Mouse (Mus musculus): ENCODE results near the gene Tex36.

Gene Tex36
- long read RNA-seq, experiment 1, result 0 reads
- long read RNA-seq, experiment 2, result 0 reads

DNA sequence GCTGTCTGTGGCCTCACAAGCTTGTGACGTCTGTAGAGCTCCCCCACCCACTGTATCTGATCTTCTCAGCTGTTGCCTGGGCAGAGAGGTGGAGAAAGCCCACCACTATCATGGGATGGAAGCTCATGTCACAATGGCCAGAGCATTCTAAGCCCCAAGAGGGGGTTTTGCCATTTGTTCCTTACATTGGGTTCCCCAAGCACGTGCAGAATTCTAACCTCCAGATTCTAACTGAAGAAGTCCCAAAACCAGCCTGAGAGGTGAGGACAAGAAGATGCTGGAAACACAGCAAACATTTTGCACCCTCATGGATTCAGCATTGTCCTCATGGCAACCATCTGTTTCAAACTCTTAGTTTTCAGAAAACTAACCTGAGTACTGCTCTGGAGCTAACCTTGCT, at the start of gene Tex36:
Gene Tex36 (minus strand): TSS at position 101 of the 400 bp plus-strand sequence.
- intact Hi-C loops (cut with DNase I), result no loop called here

DNA sequence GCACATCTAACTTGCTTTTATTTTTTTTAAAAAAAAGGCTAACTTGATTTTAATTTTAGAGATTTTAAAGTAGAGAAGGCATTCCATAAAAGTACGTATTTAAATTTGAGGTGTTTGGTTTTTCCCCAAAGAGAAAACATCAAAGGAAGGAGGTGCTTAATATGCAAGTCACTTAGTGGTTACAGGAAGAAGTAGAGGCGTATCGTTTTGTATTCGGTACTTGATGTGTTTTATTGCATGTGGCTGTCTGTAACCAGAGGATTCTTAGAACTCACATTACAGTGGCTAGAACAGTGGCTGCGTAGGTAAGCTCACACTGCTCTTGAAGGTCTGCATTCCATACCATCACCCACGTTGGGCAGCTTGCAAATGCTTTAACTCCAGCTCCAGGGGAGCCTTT, 43.8 kb upstream of the Tex36 start:
- intact Hi-C loops (cut with DNase I), result no loop called here

DNA sequence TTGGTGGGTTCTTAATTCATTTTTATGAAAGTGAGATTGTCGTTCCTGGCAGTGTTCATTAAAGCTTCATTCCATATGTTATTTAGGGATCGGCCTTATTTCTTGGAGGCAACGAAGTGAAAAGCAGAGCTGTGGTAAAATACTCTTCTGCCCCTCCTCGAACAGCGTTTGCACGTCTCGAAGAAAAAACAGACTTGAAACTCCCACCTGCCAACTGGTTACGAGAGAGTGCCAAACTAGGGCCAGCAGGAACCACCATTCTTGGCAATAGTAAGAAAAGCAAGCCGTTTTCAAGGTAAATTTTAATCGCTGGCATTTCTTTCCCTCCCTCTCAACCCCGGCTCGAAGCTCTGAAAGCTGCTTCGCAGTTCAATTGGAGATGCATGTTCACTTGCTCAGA, 36.9 kb upstream of the Tex36 start:
- intact Hi-C loops (cut with DNase I), result loop anchor here (5.0 to 10.0 kb wide), 2 partner anchors 132 to 604 kb away; no protein-coding TSS in a partner anchor

DNA sequence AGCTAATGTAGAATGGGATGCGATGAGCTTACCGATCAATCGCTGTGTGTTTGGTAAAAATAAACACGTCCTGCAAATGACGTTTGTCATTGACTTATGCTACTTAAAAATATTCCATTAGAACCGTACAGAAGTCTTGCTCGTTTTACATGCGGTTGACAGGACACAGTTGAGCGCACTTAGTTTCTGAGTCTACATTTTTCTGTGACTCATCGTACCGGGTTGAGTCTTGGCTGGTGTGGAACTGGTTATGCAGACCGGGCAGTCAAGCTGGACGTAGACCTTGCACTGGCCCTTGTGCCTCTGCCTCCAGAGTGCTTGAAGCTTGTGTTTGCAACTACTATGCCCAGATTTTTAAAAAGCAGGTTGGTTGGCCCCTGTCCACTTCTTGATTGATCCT, 36.3 kb upstream of the Tex36 start:
- intact Hi-C loops (cut with DNase I), result loop anchor here (5.0 to 10.0 kb wide), 2 partner anchors 131 to 604 kb away; no protein-coding TSS in a partner anchor

DNA sequence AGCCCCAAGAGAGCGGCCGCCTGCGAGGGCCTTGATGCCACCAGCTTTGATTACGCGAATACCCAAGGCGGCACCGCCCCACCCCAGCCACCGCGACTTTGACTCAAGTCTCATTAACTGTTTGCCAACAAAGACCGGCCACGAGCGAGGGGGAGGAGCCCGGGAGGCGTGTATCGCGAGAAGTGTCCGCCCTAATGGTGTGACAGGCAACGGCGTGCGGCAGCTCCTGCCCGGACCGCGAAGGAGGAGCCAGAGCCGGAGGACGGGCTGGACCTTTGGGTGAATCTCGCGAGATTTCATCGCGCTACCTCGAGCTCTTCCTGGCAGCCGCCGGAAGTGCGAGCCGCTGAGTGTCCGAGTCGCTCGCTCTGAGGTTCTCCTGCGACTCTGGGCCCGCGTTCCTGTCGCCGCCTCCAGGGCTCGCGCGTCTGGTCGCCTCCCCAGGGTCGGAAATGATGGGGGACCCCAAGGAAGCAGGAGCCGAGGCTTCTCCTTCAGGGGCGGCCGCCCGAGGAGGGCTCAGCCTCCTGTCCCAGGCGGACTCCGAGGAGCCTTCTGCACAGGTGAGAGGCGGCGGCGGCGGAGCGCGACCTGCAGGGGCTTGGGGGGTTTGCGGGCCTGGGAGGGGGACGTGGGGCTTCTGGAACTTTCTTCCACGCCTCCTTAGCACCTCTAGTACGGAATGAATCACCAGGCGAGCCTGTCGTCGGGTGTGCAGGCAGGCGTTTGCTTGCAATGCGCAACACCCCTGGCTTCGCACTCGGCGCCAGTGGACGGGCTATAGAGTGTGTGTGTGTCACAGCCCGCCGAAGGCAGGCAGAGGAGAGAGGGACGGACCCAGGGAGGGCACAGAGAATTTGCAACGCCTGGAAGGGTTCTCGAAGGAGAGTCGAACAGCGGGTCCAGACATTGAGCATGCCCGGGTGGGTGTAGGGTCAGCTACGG, 35.7 kb upstream of the Tex36 start, which contains the start of gene Edrf1:
Gene Edrf1 (plus strand): TSS at position 183 of the 945 bp plus-strand sequence.
- intact Hi-C loops (cut with DNase I), result loop anchor here (5.0 to 10.0 kb wide), 2 partner anchors 130 to 603 kb away; no protein-coding TSS in a partner anchor

DNA sequence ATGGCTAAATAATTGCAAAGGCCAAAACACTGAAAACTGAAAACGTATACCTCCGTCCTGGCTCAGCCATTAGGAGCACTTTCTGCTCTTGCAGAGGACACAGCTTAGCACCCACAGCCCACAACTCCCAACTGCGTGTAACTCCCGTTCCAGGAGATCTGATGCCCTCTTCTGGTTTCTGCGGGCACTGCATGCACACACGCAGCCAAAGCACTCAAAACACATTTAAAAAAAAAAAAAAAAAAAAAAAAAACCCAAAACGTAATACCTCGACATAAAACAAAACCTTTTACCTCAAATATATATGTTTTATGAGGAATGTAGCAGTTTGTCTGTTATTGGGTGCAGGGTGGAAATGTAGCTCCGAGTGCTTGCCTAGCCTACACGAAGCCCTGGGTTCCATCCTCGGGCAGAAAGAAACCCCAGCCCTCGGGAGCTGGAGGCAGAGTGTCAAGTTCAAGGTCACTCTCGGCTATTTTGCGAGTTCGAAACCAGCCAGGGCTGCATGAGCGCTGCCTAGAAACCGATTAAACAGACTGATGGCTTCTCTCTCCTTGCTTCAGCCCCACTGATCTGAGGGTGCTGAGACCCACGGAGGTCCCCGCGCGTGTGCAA, 34.9 kb upstream of the Tex36 start:
- intact Hi-C loops (cut with DNase I), result loop anchor here (5.0 to 10.0 kb wide), 2 partner anchors 130 to 602 kb away; no protein-coding TSS in a partner anchor

DNA sequence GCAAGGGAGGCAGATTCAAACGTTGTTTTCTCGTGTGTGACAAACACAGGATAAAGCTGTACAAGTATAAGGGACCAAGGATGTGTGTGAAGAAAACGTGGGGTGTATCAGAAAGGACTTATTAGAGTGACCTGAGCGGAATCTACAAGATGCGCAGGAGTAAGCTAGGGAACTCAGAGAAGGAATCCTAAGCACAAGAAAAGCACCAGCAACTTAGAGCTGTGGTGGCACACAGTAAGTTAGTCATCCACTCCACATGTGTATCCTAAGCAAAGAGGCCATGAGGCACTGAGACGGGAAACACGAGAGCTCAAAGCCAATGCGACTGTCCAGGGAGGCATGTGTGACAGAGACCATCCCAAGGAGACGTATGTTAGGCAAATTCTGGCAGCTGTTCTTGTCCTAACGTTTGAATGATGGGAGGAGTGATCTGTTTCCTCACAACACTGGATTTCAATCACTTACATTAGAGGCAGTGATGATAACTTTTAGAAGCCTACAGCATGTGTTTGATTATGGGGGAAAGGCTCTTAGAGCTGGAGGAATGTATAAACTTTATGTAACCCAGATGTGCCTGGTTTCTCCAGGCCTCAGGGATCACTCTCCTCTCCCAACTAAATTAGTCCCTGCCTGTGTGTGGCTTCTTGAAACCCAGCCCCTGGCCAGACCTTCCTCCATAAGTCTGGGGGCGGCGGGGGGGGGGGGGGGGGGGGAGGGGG, 33.1 kb upstream of the Tex36 start:
- intact Hi-C loops (cut with DNase I), result loop anchor here (5.0 to 10.0 kb wide), 2 partner anchors 128 to 600 kb away; no protein-coding TSS in a partner anchor

DNA sequence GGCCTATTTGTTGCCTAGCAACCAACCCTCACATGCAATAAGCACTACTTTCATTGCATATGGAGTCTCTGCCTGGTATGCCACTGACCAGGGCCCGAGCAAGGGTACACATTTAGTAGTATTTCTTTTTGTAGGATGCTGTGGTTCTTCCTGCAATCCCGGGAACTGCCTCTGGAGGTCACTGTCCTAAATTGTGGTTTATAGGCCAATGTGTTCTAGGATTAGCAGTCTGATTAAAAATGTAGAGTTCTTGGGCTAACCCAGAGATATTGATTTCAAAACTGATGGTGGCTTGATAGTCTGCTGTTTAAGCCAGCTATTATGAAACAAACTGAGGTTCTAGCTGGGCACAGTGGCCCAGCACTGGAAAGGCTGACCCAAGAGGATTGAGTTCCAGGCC, 30.5 kb upstream of the Tex36 start:
- intact Hi-C loops (cut with DNase I), result loop anchor here (10.0 kb wide), 1 partner anchor 598 kb away; no protein-coding TSS in a partner anchor

DNA sequence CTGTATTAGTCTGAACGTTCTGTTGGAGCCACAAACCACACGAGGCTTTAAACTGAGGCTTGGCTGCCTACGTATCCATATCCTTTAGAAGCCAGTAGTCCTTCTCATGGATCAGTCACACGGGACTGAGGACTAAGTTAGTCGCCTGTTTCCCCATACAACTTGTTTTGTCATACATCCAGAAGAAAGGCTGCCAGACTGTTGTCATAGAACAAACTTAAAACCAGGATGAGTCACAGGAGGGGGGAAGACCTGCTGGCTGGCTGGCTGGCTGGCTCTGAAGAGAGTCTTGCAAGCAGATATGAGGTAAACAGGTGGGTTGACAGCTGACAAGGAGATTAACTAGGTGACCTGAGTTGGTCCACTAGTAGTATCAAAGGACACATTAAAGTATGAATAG, 28.9 kb upstream of the Tex36 start:
- intact Hi-C loops (cut with DNase I), result loop anchor here (10.0 kb wide), 1 partner anchor 596 kb away; no protein-coding TSS in a partner anchor

DNA sequence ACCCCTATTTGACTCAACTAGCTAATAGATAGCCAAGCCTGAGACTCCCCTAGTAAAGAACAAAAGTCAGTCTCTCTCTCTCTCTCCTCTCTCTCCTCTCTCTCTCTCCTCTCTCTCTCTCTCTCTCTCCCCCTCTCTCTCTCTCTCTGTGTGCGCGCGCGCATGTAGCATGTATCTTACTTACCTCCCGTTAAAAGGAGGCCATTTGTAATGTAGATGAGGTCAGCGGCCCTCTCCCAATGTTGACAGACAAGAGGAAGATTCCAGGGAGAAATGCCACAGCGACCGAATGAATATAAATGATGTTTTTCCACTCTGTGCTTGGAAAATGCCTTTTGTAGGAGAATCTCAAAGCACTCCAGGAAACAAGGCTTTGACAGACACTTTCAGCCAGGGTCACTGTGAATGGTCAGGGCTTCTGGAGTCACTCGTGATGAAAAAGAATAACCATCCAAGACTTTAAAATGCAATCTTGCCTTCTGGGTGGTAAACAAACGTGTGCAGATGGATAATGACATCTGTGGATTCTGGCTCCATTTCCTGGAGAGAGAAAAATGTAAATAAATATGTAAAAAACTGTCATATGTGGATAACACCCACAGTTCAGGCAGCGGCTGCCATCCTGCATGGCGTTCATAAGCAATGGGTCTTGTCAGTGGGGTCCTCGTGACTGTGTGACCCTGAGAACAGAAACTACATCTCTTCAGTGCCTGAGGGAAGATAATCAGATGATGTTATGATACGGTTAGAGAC, 25.4 kb upstream of the Tex36 start:
- intact Hi-C loops (cut with DNase I), result loop anchor here (10.0 kb wide), 1 partner anchor 443 kb away; no protein-coding TSS in a partner anchor

DNA sequence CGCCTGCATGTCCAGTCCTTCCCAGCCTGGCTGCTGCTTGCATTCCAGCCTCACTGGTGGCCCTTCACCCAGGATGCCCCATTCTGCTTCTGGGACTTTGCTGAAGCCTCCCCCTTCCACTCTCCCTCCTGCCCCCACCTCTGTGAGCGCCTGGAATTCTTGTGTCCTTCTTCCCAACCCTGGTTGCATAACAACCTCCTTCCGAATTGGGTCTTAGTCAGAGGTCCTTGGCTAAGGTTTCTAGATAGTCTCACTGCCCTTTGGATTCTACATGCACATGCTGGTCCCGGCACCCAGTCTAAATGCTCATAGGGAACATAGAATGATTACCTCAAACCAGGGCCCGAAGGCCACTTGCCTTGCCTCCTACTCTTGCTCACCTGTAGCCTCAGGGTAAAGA, 21.3 kb upstream of the Tex36 start:
- intact Hi-C loops (cut with DNase I), result loop anchor here (10.0 kb wide), 1 partner anchor 438 kb away; no protein-coding TSS in a partner anchor

DNA sequence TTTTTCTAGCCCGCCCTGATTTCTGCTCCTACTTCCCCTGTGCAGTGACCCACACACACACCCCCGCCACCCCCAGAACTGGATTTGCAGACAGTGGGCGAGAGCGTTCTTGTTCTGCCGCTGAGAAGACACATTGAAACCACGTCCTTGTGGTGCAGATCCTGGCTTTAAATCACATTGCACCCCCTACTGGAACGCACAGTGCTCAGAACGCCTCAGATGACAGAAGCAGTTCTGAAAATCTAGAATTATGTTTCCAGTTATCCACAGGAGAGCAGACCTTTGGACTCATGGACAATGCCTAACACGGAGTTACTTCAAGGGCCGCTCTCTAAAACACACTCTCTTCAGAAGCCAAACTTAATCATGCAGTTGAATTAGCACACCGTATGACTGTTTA, 18.8 kb upstream of the Tex36 start:
- intact Hi-C loops (cut with DNase I), result loop anchor here (10.0 kb wide), 1 partner anchor 436 kb away; no protein-coding TSS in a partner anchor

DNA sequence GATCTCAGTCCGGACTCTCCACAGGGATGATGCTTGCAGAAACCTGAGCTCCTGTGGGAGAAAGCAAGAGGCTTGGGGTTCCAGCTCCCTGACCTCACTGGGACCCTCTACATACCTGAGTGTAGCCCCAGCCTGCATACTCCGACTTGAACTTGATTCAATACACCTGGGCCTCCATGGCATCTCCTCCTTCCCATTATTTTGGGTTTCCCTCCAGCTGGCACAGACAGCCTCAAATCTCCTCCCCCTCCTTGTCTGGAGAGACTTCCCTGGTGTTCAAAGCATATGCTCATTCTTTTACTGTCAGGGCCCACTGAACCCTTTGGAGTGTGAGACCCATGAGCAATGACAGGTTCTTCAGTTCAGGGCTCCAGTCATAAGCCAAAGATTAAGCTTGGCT, 11.0 kb upstream of the Tex36 start:
- intact Hi-C loops (cut with DNase I), result no loop called here

DNA sequence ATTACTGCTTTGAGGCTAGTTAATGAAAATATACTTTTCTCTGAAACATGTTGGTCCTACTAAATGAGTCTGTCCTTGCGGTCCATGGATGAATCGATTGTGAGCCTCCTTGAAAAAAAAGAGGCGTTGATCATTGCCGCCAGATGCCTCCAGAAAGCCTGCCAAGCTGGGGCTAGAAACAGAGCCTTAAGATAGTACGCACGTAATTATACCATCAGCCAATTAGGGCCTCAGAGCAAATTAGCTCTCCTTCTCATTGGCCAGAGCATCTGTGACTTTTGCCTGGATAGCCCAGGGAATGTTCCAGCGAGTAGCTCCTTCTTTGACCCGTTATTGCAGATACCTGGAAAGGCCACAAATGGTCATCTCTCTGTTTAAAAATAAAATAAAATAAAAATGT, 7.6 kb upstream of the Tex36 start:
- intact Hi-C loops (cut with DNase I), result no loop called here

DNA sequence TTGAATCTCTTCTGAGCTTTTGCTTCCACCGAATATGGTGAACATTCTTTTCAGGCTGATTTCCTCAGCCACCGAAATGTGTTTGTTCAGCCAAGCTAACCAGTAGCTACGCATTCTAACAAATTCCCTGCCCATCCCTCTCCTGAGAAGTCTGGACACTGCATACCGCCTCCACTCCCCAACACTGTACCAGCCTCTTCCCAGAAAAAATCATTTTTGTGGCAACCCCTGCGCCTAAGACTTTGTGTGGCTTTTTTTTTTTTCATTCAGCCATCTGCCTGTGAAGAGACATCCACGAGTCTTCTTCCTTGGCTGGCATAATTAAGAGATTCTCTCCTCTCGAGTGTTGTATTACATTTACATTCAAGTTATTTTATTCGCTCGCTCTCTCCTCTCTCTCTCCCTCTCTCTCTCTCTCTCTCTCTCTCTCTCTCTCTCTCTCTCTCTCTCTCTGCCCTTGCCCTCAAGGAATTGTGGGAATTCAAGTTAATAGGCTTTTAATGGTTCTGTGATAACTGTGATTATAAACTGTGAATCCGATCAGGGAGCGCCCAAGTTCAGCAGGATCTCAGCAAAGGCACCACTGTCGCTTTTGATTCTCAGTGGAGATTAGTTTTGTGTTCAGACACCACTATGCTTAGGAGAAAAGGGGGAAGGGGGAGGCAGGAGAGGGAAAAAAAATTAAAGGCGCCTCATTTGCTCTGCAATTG, 6.8 kb upstream of the Tex36 start:
- intact Hi-C loops (cut with DNase I), result no loop called here

DNA sequence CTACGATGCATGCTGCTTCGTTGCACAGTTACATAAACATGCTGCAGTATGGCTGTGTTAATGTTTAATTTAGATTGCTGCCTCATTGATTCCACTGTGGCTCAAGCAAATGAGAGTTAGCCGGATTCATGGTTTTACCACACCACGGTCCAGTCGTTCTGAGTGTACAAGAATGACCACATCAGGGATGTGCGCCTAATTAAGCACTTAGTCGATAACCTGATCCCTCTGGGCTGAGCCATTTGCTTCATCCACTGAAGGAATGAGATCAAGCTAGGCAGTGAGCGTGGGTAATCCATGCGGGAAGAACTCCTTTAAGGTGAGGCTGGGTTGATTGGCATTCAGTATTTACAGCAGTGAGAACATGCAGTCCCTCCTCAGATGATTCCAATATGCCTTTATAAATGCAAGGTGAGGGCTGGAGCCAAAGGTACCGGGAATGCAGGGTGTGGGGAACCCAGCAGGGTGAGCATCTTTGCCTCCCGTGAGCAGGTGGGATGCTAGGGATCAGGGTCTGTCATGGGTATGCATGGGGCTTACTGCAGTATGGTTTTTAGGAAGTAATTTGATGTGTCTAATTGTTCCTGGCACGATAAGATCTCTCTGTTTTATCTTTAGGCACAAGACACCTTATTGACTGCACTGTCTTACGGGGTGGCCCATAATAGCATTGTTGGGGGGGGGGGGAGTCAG, 6.1 kb upstream of the Tex36 start:
- intact Hi-C loops (cut with DNase I), result no loop called here

DNA sequence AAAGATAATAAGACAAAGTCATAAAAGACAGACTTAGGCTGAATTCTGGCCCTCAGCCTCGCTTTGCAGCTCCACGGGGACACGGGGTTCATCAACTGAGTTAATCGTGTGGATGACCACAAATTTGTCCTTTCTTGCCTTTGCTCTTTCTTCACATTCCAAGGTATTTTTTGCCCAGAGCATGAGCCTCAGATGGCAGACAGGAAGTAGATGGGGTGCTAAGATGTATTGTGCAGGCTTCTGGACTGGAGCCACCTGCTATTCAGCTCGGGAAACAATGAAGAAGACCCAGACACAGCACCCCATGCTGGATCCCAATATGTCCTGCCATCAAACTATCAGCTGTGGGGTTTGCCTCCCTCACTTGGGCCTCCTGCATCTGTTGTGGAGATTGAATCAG, 5.4 kb upstream of the Tex36 start:
- intact Hi-C loops (cut with DNase I), result no loop called here

DNA sequence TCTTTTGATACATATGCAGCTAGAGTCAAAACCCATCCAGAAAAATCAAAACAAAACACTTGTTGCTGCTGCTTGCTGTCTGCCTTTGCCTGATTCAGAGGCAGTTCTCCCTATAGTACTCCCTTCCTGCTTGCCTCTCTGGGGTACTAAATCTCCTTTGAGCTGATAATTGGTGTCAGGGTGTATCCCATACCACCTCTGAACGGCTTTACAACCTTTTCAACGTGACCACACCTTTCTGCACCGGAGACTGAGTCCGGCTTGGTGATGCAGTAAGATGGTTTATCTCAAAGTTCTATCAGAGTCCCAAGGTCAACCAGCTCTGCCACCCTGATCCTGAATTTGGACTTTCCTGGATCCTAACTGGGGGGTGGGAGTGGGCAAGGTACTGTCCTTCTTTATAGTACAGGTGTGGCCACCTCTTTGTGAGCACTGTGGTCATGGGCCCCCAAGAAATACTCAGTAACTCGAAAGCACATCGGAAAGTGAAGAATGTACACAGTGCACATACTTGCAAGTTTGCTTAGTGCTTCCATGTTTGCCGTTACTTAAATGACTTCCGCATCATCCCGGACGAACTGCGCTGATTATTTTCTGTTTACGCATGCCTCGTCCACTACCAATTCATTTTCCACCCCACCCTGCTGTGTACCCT, 2.6 kb upstream of the Tex36 start:
- intact Hi-C loops (cut with DNase I), result no loop called here

DNA sequence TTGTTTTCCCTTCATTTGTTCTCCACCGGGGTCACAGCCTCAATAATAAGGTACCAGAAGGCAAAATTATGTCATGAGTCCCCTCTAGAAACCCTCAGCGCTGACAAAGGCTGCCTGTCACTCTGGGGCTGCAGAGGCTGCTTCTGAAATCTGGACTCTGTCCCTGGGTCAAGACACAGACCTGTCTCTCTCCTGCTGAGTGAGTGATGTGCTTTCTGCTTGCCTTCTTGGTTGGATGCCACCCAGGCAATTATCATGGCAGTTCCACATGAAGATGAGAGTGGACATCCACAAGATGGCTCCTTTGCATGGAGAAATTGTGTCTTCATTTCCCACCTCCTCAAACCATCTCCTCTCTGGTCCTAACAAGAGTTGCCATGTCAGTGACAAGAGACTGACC, 1.2 kb upstream of the Tex36 start:
- intact Hi-C loops (cut with DNase I), result no loop called here

Measured in adrenal gland (tissue).